Mouse (Mus musculus) monocyte, adult 2 months (primary cell): ENCODE data around the gene Tstd1.

Source experiments
- DNase-seq, 2 experiments: peaks; one replicate each; pipeline ENCODE4 v3.0.0; 2022; ENCODE audit warnings: low spot score in 2 of 2, low read depth in 1 of 2

The Tstd1 gene

GRCm38 (mm10) chr1:171413608-171414007 is 5.1 kb upstream of the Tstd1 start:
- no peak for DNase-seq

- no peak for DNase-seq
Measured at GRCm38 (mm10) chr1:171419291-171419882, 715 bp downstream of the Tstd1 start.

GRCm38 (mm10) chr1:171419905-171420304 is 1.2 kb downstream of the Tstd1 start:
- DNase-seq, result no peak

- DNase-seq, result no peak
Measured at GRCm38 (mm10) chr1:171422504-171423095, 3.9 kb downstream of the Tstd1 start.

GRCm38 (mm10) chr1:171424638-171425037 is 6.0 kb downstream of the Tstd1 start:
- DNase-seq, result no peak

GRCm38 (mm10) chr1:171425126-171425525 is 6.5 kb downstream of the Tstd1 start:
- DNase-seq, result no peak

- no peak for DNase-seq
Measured at GRCm38 (mm10) chr1:171432158-171432557, 13.5 kb downstream of the Tstd1 start.

GRCm38 (mm10) chr1:171435288-171435814 is 16.7 kb downstream of the Tstd1 start:
- DNase-seq, result no peak

- DNase-seq, result no peak
Measured at GRCm38 (mm10) chr1:171435974-171436373, 17.3 kb downstream of the Tstd1 start.

GRCm38 (mm10) chr1:171437264-171438013 is 18.8 kb downstream of the Tstd1 start, which contains the start of gene F11r:
TSS of gene F11r (plus strand) at chr1:171437535.
- peak in 1 of 2 experiments; percentile 21 for DNase-seq

GRCm38 (mm10) chr1:171438014-171438670 is 19.5 kb downstream of the Tstd1 start:
- no peak for DNase-seq

- no peak for DNase-seq
Measured at GRCm38 (mm10) chr1:171439072-171439471, 20.4 kb downstream of the Tstd1 start.

GRCm38 (mm10) chr1:171440025-171440725 is 21.5 kb downstream of the Tstd1 start:
- DNase-seq, result no peak

- DNase-seq, result no peak
Measured at GRCm38 (mm10) chr1:171441466-171442412, 23.1 kb downstream of the Tstd1 start.

- DNase-seq, result no peak
Measured at GRCm38 (mm10) chr1:171442413-171442760, 23.7 kb downstream of the Tstd1 start.

- DNase-seq, result no peak
Measured at GRCm38 (mm10) chr1:171445050-171445449, 26.4 kb downstream of the Tstd1 start.

GRCm38 (mm10) chr1:171446854-171447253 is 28.2 kb downstream of the Tstd1 start:
- no peak for DNase-seq

- DNase-seq, result no peak
Measured at GRCm38 (mm10) chr1:171447692-171448091, 29.0 kb downstream of the Tstd1 start.

GRCm38 (mm10) chr1:171450062-171450461 is 31.4 kb downstream of the Tstd1 start:
- DNase-seq, result no peak

GRCm38 (mm10) chr1:171451001-171451400 is 32.3 kb downstream of the Tstd1 start:
- no peak for DNase-seq
